Mouse (Mus musculus) E14TG2a.4 (cell line): ENCODE measurements around the gene Rfc5.

Experiments
- CTCF ChIP-seq: conservative IDR thresholded peaks from 2 replicates; pipeline ENCODE4 v1.5.1; 2014; ENCODE audit warnings: low read length
- POU5F1 ChIP-seq: IDR thresholded peaks from 2 replicates; pipeline ENCODE4 v1.6.1; 2014; ENCODE audit warnings: low read length, borderline replicate concordance

GRCm38 (mm10) chr5:117417442-117417841 is 28.6 kb upstream of the Rfc5 start:
- no peak for TF ChIP-seq CTCF
- TF ChIP-seq POU5F1 = no peak
